18 mouse cellular contexts compared by ENCODE assay signal in the genomic region with DNA sequence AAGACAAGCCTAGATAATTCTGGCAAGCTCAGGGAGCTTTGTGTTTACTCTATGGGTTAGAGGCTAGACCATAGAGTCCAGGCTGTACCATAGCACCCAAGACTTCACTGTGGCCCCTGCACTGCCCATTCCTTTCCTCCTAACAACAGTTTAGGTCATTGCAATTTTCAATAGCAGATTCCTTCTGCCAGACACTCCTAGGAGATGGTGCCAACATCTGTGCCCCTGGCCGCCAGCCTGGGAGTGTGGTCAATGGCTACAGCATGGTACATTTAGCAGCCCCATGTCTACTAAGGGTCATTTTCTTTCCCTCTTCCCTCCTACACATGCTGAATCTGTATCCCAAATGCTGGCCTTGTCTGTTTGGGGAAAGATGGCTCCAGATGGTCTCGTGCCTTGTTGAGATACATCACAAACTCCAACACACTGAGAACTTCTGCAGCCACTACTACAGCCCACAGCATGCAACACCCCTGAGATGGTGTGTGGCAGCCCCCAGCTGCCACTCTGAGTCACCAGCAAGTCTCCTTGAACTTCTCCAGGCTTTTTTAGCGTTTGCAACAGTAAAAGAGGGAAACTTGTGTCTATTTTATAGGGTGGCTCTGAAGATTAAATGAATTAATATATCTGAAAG.
"Had no signal": no experiment of that assay in that cellular context is flagged by ENCODE, and none has a peak within 500 bp of the region (broad histone marks: within the 10 kb centered on the region; RNA-seq: fewer than 3 reads in every experiment).

No protein-coding gene starts in this region.

- DNase-seq: kidney, adult 2 months; kidney, postnatal 25 days; layer of hippocampus, postnatal 36 days; liver, embryonic 13.5 days; lung, adult 2 months; lung, postnatal 14 days; lung, postnatal 4 days; retina, postnatal 1 day; right cerebral cortex, postnatal 4 days; thymus, adult 2 months; thymus, postnatal 14 days; thymus, postnatal 4 days had no signal

- H3K4me3 ChIP-seq: layer of hippocampus, adult 2 months; liver, embryonic 13.5 days; midbrain, embryonic 12.5 days; myocyte; neural tube, embryonic 13.5 days had no signal

- H3K27ac ChIP-seq: kidney, postnatal 0 days; layer of hippocampus, adult 2 months; liver, embryonic 13.5 days; midbrain, embryonic 12.5 days; neural tube, embryonic 13.5 days; stomach, postnatal 0 days had no signal
